Mouse (Mus musculus) kidney, postnatal 0 days (tissue): Measurements from ENCODE around the gene Zfp51. TPM values are rescaled to one million over a fixed set of nuclear protein-coding genes. Genes with fewer than 3 reads are reported as not detected.

Source experiments
- ATAC-seq: fragments of 200-750 bp; cut with Nextera tagmentation; replicated peaks from 2 replicates; pipeline ENCODE4 v1.8.0; 2017; ENCODE audit warnings: low read depth, moderate number of reproducible peaks, moderate TSS enrichment, moderate library complexity; ENCODE audit not compliant: low FRiP score
- DNase-seq: peaks from one replicate; pipeline ENCODE4 v3.0.0-alpha.2; 2016; ENCODE audit warnings: low spot score
- H3K27ac ChIP-seq: fragments of 300-500 bp; sonication (generic); 2 replicates; pipeline ENCODE4 v1.5.1; 2014; ENCODE audit warnings: mild to moderate bottlenecking
- H3K27me3 ChIP-seq: fragments of 300-500 bp; sonication (generic); 2 replicates; pipeline ENCODE4 v1.6.1; 2014; ENCODE audit warnings: low read length, mixed read lengths; ENCODE audit not compliant: insufficient read depth
- H3K36me3 ChIP-seq: fragments of 300-500 bp; sonication (generic); 2 replicates; pipeline ENCODE4 v1.6.1; 2014; ENCODE audit warnings: low read length, mixed read lengths; ENCODE audit not compliant: insufficient read depth
- H3K4me1 ChIP-seq: fragments of 300-500 bp; sonication (generic); replicated peaks from 2 replicates; pipeline ENCODE4 v1.6.1; 2014; ENCODE audit warnings: antibody characterized with exemption, low read length, mixed read lengths; ENCODE audit not compliant: insufficient read depth
- H3K4me2 ChIP-seq: fragments of 300-500 bp; sonication (generic); 2 replicates; pipeline ENCODE4 v1.6.1; 2014; ENCODE audit warnings: mild to moderate bottlenecking, low read length, moderate library complexity, mixed read lengths
- H3K4me3 ChIP-seq: fragments of 300-500 bp; sonication (generic); replicated peaks from 2 replicates; pipeline ENCODE4 v1.5.1; 2014; ENCODE audit warnings: low read depth, low read length
- H3K9ac ChIP-seq: fragments of 300-500 bp; sonication (generic); 2 replicates; pipeline ENCODE4 v1.6.1; 2014; ENCODE audit warnings: low read depth, low read length
- H3K9me3 ChIP-seq: fragments of 300-500 bp; sonication (generic); replicated peaks from 2 replicates; pipeline ENCODE4 v1.6.1; 2016; ENCODE audit warnings: low read length, inconsistent platforms, mixed read lengths
- CTCF ChIP-seq: IDR thresholded peaks from 2 replicates; pipeline ENCODE4 v1.5.1; 2016; ENCODE audit warnings: antibody characterized with exemption, low read depth, mild to moderate bottlenecking, moderate library complexity
- WGBS: fragments of 180-500 bp; shearing (Covaris S2); extraction: QIAGEN DNeasy Blood & Tissue Kit; methylation state at CpG from one replicate; pipeline ENCODE4 v1.1.7; 2014; 5-methylcytosine and 5-hydroxymethylcytosine counted together
- polyA plus RNA-seq: library from polyadenylated mRNA; unstranded; fragments of >200 nt; fragmentation: Nextera tagmentation; extraction: Ambion mirVana; gene quantifications from 2 replicates; pipeline ENCODE4 v1.2.1, GENCODE M21; 2015

Gene Zfp51
- polyA plus RNA-seq, 1 experiment from 2014 or later = 14.1 TPM

- peak; percentile 100 for ATAC-seq
- Histone ChIP-seq H3K27me3 (no peaks in the 10 kb centered on the region), H3K4me3 (peak within 1 kb of the TSS; percentile 82), H3K9ac (peak within 1 kb of the TSS; percentile 73), H3K4me2 (peak within 1 kb of the TSS; percentile 74), H3K27ac (peak within 1 kb of the TSS; percentile 84), H3K4me1 (no peaks in the 10 kb centered on the region), H3K36me3 (no peaks in the 10 kb centered on the region), H3K9me3 (no peaks in the 10 kb centered on the region)
- under 1% methylated on average over 34 of the region's 34 CpGs for WGBS
- 0 out of 2 replicates have a peak, but pooled peaks have one; percentile 22 for TF ChIP-seq CTCF
- peak; percentile 98 for DNase-seq
Measured at GRCm38 (mm10) chr17:21488760-21489499, 38.8 kb downstream of the Zfp51 start, which contains the start of gene Zfp53. TSS of gene Zfp53 (plus strand) at chr17:21488998.

GRCm38 (mm10) chr17:21489500-21490001 lies 39.4 kb downstream of the Zfp51 start:
- H3K4me2 ChIP-seq = peak overlapping the region; percentile 74
- no peaks in the 10 kb centered on the region for H3K36me3 ChIP-seq
- no peak for ATAC-seq
- peak overlapping the region; percentile 84 for H3K27ac ChIP-seq
- H3K4me3 ChIP-seq = peak overlapping the region; percentile 82
- TF ChIP-seq CTCF = no peak
- H3K27me3 ChIP-seq = no peaks in the 10 kb centered on the region
- peak overlapping the region; percentile 73 for H3K9ac ChIP-seq
- 12% methylated on average over 8 of the region's 8 CpGs for WGBS
- no peaks in the 10 kb centered on the region for H3K9me3 ChIP-seq
- H3K4me1 ChIP-seq = no peaks in the 10 kb centered on the region
- peak; percentile 11 for DNase-seq

GRCm38 (mm10) chr17:21501365-21501764 lies 51.2 kb downstream of the Zfp51 start:
- no peak for DNase-seq

DNA sequence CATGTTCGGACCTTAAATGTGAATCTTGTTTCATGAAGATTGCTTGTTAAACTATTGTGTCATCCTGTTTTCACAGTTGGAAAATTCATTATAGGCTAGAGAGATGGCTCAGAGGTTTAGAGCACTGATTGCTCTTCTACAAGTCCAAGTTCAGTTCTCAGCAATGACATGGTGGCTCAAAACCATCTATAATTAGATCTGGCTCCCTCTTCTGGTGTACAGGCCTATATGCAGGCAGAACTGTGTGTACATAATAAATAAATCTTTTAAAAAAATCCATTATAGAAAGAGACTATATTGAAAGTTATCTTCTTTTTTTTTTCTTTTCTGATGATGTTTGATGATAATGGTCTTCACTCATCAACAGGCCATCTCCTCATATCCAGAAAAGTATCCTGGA lies 54.4 kb downstream of the Zfp51 start:
- ATAC-seq (no peak), DNase-seq (no peak)
- H3K4me1 ChIP-seq = no peaks in the 10 kb centered on the region
- H3K9me3 ChIP-seq = no peaks in the 10 kb centered on the region
- H3K9ac ChIP-seq = no peak overlapping the region
- H3K27ac ChIP-seq = no peak overlapping the region
- no peak overlapping the region for H3K4me3 ChIP-seq
- peak; percentile 44; the same call in 1 of the 2 replicates for TF ChIP-seq CTCF
- WGBS = 96% methylated on average over 1 of the region's 1 CpGs
- no peak overlapping the region for H3K4me2 ChIP-seq
- H3K27me3 ChIP-seq = no peaks in the 10 kb centered on the region
- H3K36me3 ChIP-seq = peaks cover 15% of the 10 kb centered on the region

More at GRCm38 (mm10) chr17:21501365-21501764, 51.2 kb downstream of the Zfp51 start:
- no peaks in the 10 kb centered on the region for H3K27me3 ChIP-seq
- no peaks in the 10 kb centered on the region for H3K4me1 ChIP-seq
- H3K27ac ChIP-seq = no peak overlapping the region
- no peak overlapping the region for H3K4me2 ChIP-seq
- no peaks in the 10 kb centered on the region for H3K9me3 ChIP-seq
- H3K36me3 ChIP-seq = 0 out of 2 replicates have a peak, but pooled peaks cover 7% of the 10 kb centered on the region
- no peak for ATAC-seq
- no peak overlapping the region for H3K4me3 ChIP-seq
- WGBS = 88% methylated on average over 1 of the region's 1 CpGs
- no peak overlapping the region for H3K9ac ChIP-seq
- no peak for TF ChIP-seq CTCF

DNA sequence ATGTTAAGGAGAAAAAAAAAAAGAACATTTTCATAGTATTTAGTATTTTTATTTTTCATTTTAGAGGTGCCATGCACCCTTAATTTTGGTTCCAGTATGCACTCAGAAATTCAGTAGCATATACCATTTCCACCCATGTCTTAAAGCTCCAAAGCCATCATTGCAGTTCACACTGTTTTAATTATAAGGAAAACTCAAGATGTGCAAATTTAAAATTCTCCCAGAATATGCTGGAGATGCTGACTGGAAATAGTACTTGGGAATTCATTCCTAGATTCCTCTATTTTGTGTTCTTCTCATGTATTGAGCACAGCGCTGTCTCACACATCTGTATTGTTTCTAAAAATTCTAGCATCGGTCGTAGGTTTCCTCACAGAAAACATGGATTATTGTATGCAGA lies 56.1 kb downstream of the Zfp51 start:
- WGBS = 97% methylated on average over 3 of the region's 3 CpGs

GRCm38 (mm10) chr17:21509756-21510155 lies 59.6 kb downstream of the Zfp51 start:
- H3K9ac ChIP-seq = no peak overlapping the region
- no peak overlapping the region for H3K27ac ChIP-seq
- peaks cover 15% of the 10 kb centered on the region for H3K36me3 ChIP-seq
- no peaks in the 10 kb centered on the region for H3K9me3 ChIP-seq
- H3K4me2 ChIP-seq = no peak overlapping the region
- H3K4me3 ChIP-seq = no peak overlapping the region
- TF ChIP-seq CTCF = no peak
- DNase-seq = no peak
- no peaks in the 10 kb centered on the region for H3K27me3 ChIP-seq
- no peaks in the 10 kb centered on the region for H3K4me1 ChIP-seq
- no peak for ATAC-seq

More for the DNA sequence above, 56.1 kb downstream of the Zfp51 start:
- Histone ChIP-seq H3K36me3 (peaks cover 15% of the 10 kb centered on the region), H3K9me3 (no peaks in the 10 kb centered on the region), H3K9ac (no peak overlapping the region), H3K4me2 (no peak overlapping the region), H3K27me3 (no peaks in the 10 kb centered on the region), H3K27ac (no peak overlapping the region), H3K4me1 (no peaks in the 10 kb centered on the region), H3K4me3 (no peak overlapping the region)
- ATAC-seq (no peak), DNase-seq (no peak)
- no peak for TF ChIP-seq CTCF

Other genes starting within 250 kb of the Zfp51 start
- gene Vmn1r234, start 224.3 kb upstream of the Zfp51 start, polyA plus RNA-seq = not detected in 2 replicates
- gene Vmn1r235, start 194.0 kb upstream of the Zfp51 start, polyA plus RNA-seq = not detected in 2 replicates
- not detected in 2 replicates for gene Vmn1r236, start 167.4 kb upstream of the Zfp51 start, polyA plus RNA-seq
- not detected in 2 replicates for gene Vmn1r237, start 138.5 kb upstream of the Zfp51 start, polyA plus RNA-seq
- gene Zfp677, start 66.6 kb upstream of the Zfp51 start, polyA plus RNA-seq = 3.5 and 4.2 TPM in 2 replicates
- gene Zfp54, start 27.1 kb upstream of the Zfp51 start, polyA plus RNA-seq = 6.6 and 6.8 TPM in 2 replicates
- gene Zfp53, start 38.6 kb downstream of the Zfp51 start, polyA plus RNA-seq = 11.5 and 12.0 TPM in 2 replicates
- 5.6 and 6.9 TPM in 2 replicates for gene Zfp52, start 85.2 kb downstream of the Zfp51 start, polyA plus RNA-seq
- 13.6 and 15.5 TPM in 2 replicates for gene Zfp948, start 116.6 kb downstream of the Zfp51 start, polyA plus RNA-seq
- gene Zfp983, start 200.2 kb downstream of the Zfp51 start, polyA plus RNA-seq = 2.7 and 3.4 TPM in 2 replicates
- 4.6 and 7.9 TPM in 2 replicates for gene Gm10226, start 241.5 kb downstream of the Zfp51 start, polyA plus RNA-seq